Mouse (Mus musculus) 3134 (cell line): ENCODE measurements around the gene Macrod2.

Experiments
- DNase-seq: peaks from one replicate; pipeline ENCODE4 v3.0.0-alpha.2; 2011; ENCODE audit warnings: low spot score; ENCODE audit not compliant: insufficient read length; ENCODE audit errors: extremely low read depth

Macrod2 gene

GRCm38 (mm10) chr2:140395179-140395578 lies at the start of gene Macrod2:
Gene Macrod2 (plus strand): TSS chr2:140395309.
- DNase-seq = peak; percentile 100

- no peak for DNase-seq
Measured at GRCm38 (mm10) chr2:140359905-140360304, 35.2 kb upstream of the Macrod2 start.

- no peak for DNase-seq
Measured at GRCm38 (mm10) chr2:140364804-140365203, 30.3 kb upstream of the Macrod2 start.

DNA sequence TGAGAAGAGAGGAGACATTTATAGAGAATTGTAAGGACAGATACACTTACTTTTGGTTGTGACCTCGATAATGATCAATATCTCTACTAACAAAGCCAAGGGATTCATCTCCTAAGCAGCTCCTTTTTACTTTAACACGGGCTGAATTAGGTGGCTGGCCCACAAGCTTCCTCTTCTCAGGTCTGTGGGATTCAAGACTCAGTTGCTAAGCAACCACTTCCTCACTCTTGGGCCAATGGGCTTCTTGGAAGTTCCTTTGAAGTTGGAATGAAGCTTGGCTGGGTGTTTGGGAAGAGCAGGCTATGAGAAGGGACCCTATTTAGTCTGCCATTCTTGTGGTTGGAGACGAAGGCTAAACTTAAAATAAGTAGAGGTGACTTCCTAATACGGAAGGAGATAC lies 5.6 kb upstream of the Macrod2 start, which contains the start of gene Sel1l2:
Sel1l2 (minus strand) TSS at position 182 of the 400 bp plus-strand sequence.
- DNase-seq = no peak

- peak; percentile 63 for DNase-seq
Measured at GRCm38 (mm10) chr2:140395744-140396231, 679 bp downstream of the Macrod2 start.

GRCm38 (mm10) chr2:140425844-140426243 lies 30.7 kb downstream of the Macrod2 start:
- DNase-seq = no peak

- DNase-seq = no peak
Measured at GRCm38 (mm10) chr2:140427283-140427682, 32.2 kb downstream of the Macrod2 start.

GRCm38 (mm10) chr2:140439081-140439480 lies 44.0 kb downstream of the Macrod2 start:
- DNase-seq = no peak

DNA sequence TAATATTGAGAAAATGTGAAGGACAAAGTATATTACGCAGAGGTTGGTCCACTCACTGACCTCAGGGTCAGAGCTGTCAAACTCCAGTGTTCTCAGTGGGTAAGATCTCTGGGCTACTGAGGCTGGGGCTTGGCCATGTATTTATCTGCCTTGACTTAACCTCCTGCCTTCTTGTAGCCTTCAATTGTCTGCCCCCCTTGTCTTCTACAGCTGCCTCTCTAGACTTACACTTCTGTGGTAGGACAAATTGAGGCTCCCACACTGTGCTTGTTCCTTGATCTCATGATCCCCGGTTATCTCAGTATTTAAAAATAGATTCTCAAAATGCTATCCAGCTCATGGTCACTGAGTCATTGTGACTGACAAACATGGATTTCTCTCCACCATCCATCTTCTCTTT lies 53.5 kb downstream of the Macrod2 start:
- no peak for DNase-seq

DNA sequence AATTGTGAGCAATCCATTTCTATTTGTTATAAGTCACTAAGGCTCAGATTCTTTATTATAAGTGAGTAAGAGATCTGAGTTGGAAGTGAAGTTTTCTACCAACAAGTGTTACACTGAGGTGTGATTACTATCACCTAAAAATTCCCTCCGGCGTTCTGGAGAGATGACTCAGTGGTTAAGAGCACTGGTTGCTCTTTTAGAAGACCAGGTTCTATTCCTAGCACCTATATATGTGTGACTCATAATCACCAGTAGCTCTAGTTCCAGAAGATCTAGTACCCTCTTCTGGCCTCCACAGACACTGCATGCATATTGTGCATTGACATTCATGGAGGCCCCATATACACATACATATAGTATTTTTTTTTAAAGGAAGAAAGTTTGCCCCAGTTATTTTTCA lies 80.7 kb downstream of the Macrod2 start:
- no peak for DNase-seq

- DNase-seq = no peak
Measured at GRCm38 (mm10) chr2:140476891-140477290, 81.8 kb downstream of the Macrod2 start.

GRCm38 (mm10) chr2:140482604-140483003 lies 87.5 kb downstream of the Macrod2 start:
- DNase-seq = no peak

DNA sequence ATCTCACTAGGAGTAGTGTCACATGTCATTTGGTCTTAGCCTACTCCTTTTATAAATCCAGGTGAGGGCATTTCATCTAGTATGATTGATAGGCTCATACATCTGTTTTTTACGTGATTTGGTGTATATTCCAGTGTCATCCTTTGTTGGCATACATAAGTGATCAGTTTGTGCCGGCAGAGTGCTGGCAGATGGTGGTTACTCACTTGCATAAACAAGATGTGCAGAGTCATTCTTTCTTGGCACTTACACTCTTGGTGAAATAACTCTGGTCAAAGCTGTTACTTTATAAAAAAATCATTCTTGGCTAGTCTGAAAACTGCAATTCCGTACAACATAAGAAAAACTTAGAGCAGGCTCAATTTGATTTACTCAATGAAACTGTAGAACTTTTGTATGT lies 102.6 kb downstream of the Macrod2 start:
- DNase-seq = peak; percentile 31

DNA sequence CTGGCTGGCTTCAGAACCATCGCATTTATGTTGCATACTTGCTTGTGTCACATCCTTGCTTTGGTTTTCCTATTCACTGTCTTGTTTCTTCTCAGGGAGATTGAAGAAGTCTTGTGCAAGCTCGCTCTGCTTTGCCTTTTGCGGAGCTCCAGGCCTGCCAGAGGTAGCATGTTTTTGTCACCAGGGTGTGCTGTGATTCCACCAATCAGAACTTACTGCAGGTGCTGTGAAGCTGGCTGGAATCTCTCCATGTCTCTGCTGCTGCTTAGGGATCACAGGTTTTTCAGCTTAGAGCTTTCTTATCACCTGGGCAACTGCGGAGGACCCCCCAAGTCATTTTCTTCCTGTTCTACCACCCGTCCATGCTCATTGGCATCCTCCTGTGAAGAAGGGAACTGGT lies 105.8 kb downstream of the Macrod2 start:
- DNase-seq = peak; percentile 14

DNA sequence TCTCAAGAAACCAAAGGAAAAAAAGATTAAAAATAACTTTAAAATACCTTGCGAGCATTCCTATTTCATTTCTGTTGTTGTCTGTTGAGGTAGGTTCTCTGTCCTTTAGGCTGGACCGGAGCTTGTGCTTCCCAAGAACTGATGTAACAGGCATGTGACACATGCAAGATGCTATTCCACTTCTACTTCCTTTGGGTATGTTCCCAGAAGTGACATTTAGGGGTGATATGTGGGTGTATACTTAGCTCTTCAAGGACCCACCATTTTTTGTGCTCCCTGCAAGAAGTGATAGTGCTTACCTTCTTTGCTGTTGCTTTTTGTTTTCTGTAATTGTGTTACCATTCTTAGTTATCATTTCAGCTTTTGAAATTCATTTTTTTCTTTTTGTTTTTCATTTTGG lies 126.4 kb downstream of the Macrod2 start:
- DNase-seq = no peak

- peak; percentile 4 for DNase-seq
Measured at GRCm38 (mm10) chr2:140530214-140530613, 135.1 kb downstream of the Macrod2 start.

DNA sequence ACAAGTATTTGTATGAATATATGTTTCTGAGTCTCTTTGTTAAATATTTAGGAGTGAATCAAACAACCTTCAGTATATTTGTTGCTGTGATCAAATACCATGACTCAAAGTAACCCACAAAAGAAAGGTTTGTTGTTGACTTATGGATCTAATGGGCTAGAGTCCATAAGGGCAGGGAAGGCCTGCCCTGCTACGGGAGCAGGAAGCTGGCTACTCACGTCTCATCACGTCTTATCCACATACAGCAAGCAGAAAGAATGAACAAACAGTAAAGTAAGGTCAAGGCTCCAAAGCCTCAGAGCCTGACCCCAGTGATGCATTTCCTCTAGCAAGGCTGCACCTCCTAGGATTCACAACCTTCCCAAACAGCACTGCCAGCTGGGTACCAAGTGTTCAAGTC lies 136.9 kb downstream of the Macrod2 start:
- DNase-seq = no peak

DNA sequence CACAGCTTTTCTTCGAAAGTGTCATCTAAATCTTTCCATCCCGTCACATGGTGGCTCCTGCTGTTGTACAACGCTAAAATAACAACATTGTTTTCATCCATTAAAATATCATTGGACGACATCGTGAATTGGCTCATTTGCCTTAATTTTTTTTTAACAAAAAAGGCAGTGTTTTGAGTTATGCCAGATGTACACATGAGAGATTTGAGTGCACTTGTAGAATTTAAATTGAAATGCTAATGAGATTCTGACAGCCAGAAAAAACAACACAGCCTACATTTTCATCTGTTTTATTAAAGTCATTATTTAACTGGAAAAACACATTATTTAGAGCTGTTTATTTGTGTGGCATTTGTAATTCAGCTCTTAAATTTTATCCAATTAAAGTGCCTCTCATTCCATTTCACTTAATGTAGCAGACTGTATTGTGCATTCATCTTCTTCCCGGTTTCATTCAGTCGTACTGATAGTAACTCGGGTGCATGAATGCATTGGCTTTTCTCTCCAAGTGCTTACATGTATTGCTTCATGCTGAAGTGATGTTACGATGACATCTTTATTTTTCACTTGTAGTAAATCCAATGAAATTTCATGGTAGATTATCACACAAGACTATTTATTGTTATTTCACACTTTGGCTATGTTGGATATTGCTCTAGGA lies 137.9 kb downstream of the Macrod2 start:
- no peak for DNase-seq

DNA sequence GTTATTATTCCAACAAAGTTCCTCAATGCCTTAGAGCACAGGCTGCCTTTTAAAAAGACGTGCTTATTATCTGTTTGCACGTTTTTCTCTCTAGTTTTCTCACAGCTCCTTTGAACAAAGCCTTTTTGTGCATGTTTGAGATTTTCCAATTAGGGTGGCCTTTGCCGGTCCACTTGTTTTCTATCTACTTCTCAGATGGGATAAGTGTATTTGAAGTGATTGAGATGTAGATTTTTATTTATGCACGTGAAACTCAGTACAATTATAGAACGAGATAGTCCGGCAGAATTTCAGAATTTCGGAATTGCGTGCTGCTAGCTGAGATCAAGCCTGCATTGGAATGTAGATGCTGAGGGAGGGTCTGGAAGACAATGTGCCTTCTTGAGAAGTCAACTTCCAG lies 138.5 kb downstream of the Macrod2 start:
- DNase-seq = no peak

DNA sequence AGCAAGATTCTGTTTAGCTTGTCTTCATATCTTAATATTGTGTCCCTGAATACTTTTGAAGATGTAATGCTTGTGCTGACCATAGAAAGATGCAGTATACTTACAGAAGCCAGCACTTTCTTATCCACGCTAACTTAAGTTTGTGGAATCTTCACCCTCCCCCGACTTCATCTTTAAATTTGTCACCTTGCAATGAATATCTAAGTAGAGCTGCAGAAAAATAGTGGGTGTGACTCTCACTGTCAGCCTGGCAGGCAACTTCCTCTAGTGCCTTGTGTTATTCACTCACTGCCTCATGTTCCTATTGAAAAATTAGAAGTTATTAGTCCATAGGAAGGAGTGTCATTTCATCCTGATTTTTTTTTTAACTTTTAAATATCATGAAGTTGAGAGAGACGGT lies 139.5 kb downstream of the Macrod2 start:
- no peak for DNase-seq

DNA sequence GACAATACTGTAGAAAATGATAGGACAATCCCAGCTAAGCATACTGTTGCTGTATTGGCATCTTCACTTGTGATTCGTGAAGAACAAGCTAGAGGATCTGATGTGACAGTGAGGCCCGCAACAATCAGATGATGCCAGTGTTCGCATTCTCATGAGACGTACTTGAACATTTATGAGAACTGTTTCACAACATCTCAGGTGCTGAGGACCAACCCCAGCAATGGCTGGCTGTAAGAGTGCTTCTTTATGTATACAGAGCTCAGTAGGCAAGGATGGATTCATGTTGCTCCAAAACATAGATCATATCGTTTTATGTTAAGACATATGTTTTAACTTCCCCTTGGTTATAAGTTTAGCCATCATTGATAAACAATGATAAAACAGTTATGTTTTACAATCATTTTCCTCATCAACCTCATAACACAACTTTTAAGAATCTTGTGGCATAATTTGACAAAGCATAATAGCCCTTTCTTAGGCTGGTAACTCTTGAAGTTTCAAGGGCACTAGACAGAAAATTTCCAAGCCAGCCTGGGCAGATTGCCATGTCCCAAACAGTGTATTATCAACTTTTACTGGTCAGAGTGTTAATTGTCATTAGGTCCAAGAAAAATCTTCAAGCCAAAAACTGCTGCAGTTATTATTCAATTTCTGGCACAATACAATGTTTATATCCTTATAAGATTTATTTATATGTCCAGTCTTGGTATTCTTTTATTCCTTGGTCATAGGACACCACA lies 140.9 kb downstream of the Macrod2 start:
- DNase-seq = no peak

- no peak for DNase-seq
Measured at GRCm38 (mm10) chr2:140549286-140549685, 154.2 kb downstream of the Macrod2 start.
